ENCODE assay signal across 23 mouse cellular contexts in the genomic region with DNA sequence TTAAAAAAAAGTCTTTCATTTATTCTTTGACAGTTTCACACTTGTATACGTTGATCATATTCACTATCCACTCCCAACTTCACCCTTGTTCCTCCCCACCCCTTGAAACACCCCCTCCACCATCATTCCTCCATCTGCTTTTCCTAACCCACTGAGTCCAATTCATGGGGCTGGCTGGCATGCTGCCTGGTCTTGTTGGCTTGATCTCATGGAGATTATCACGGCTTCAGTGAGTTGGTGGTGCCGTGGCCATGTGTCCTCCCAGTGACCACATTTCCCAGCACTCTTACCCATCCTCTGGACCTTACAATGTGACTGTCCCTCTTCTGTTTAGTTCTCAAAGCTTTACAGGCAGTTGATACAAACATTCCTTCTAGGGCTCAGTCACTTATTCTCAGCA.
DNase-seq lines count a peak whose midpoint lies in the region; ATAC-seq and TF ChIP-seq lines count a peak whose summit lies in the region.
"Had no signal": no experiment of that assay in that cellular context is flagged by ENCODE, and none has a peak within 500 bp of the region (broad histone marks: within the 10 kb centered on the region; RNA-seq: fewer than 3 reads in every experiment).

No protein-coding gene starts in this region.

- peak; percentile 72 for DNase-seq in hindbrain, postnatal 0 days (ENCODE audit: low spot score)
- peak; percentile 89 for DNase-seq in brain, adult 2 months (ENCODE audit: low read depth, low spot score)
- DNase-seq in cerebellum, adult 11-12 months: peak; percentile 78
- DNase-seq in cerebellum, postnatal 14 days: peak; percentile 97
- DNase-seq in adrenal gland, postnatal 10 days: no peak
- no peak for DNase-seq in thymus, postnatal 0 days (ENCODE audit: low spot score)
- DNase-seq: adrenal gland, postnatal 36 days; gastrocnemius, postnatal 10 days; heart, adult 18-20 months; heart, postnatal 36 days; kidney, postnatal 4 days; retina, postnatal 1 day; thymus, postnatal 25 days had no signal

- 39% methylated on average over 3 of the region's 3 CpGs for WGBS in hindbrain, postnatal 0 days
- WGBS in hindbrain, embryonic 16.5 days: 63% methylated on average over 3 of the region's 3 CpGs

- TF ChIP-seq CTCF in hindbrain, postnatal 0 days (IDR thresholded peaks at IDR 0.05; ENCODE audit: low read depth): no peak

- H3K9me3 ChIP-seq in hindbrain, postnatal 0 days (ENCODE audit: low read length): no peaks in the 10 kb centered on the region
- H3K9me3 ChIP-seq in hindbrain, embryonic 16.5 days (ENCODE audit: control insufficient read depth, low read length): no peaks in the 10 kb centered on the region
- H3K9me3 ChIP-seq: embryonic facial prominence, embryonic 13.5 days; heart, embryonic 13.5 days; kidney, embryonic 15.5 days; liver, embryonic 15.5 days had no signal

- H3K4me2 ChIP-seq in hindbrain, postnatal 0 days (ENCODE audit: low read depth, low read length): no peak overlapping the region
- H3K4me2 ChIP-seq in hindbrain, embryonic 16.5 days (ENCODE audit: low read length): no peak overlapping the region
- H3K4me2 ChIP-seq: embryonic facial prominence, embryonic 13.5 days; heart, embryonic 13.5 days; hindbrain, embryonic 14.5 days; kidney, embryonic 15.5 days; limb, embryonic 13.5 days; liver, embryonic 15.5 days; midbrain, embryonic 12.5 days had no signal

- no peak overlapping the region for H3K4me3 ChIP-seq in hindbrain, postnatal 0 days (ENCODE audit: low read length)
- H3K4me3 ChIP-seq in hindbrain, embryonic 16.5 days (ENCODE audit: low read length): no peak overlapping the region
- H3K4me3 ChIP-seq: embryonic facial prominence, embryonic 13.5 days; heart, embryonic 13.5 days; kidney, embryonic 15.5 days; limb, embryonic 13.5 days; liver, embryonic 15.5 days; midbrain, embryonic 12.5 days had no signal

- no peaks in the 10 kb centered on the region for H3K36me3 ChIP-seq in hindbrain, postnatal 0 days (ENCODE audit: insufficient read depth, low read length)
- H3K36me3 ChIP-seq in hindbrain, embryonic 16.5 days (ENCODE audit: control insufficient read depth, insufficient read depth, low read length): no peaks in the 10 kb centered on the region
- H3K36me3 ChIP-seq: embryonic facial prominence, embryonic 13.5 days; heart, embryonic 13.5 days; kidney, embryonic 15.5 days; limb, embryonic 13.5 days; liver, embryonic 15.5 days; midbrain, embryonic 12.5 days had no signal

- ATAC-seq in hindbrain, postnatal 0 days: no peak
- ATAC-seq in hindbrain, embryonic 16.5 days: no peak
- ATAC-seq: intestine, embryonic 16.5 days had no signal

- no peak overlapping the region for H3K27ac ChIP-seq in hindbrain, postnatal 0 days
- no peak overlapping the region for H3K27ac ChIP-seq in hindbrain, embryonic 16.5 days (ENCODE audit: low read depth, low read length)
- H3K27ac ChIP-seq: embryonic facial prominence, embryonic 13.5 days; heart, embryonic 13.5 days; hindbrain, embryonic 14.5 days; kidney, embryonic 15.5 days; limb, embryonic 13.5 days; liver, embryonic 15.5 days; macrophage; midbrain, embryonic 12.5 days had no signal

- no peak overlapping the region for H3K9ac ChIP-seq in hindbrain, postnatal 0 days (replicated peaks; ENCODE audit: low read length)
- H3K9ac ChIP-seq in hindbrain, embryonic 16.5 days (ENCODE audit: low read depth, low read length): no peak overlapping the region
- H3K9ac ChIP-seq: embryonic facial prominence, embryonic 13.5 days; heart, embryonic 13.5 days; hindbrain, embryonic 14.5 days; kidney, embryonic 15.5 days; limb, embryonic 13.5 days; liver, embryonic 15.5 days; midbrain, embryonic 12.5 days had no signal

- no peaks in the 10 kb centered on the region for H3K27me3 ChIP-seq in hindbrain, postnatal 0 days (ENCODE audit: insufficient read depth, low read length)
- H3K27me3 ChIP-seq in hindbrain, embryonic 16.5 days (replicated peaks; ENCODE audit: control insufficient read depth, insufficient read depth, low read length): no peaks in the 10 kb centered on the region
- H3K27me3 ChIP-seq: embryonic facial prominence, embryonic 13.5 days; heart, embryonic 13.5 days; kidney, embryonic 15.5 days; limb, embryonic 13.5 days; midbrain, embryonic 12.5 days had no signal

- H3K4me1 ChIP-seq in hindbrain, postnatal 0 days (ENCODE audit: insufficient read depth, low read length): no peaks in the 10 kb centered on the region
- no peaks in the 10 kb centered on the region; the same call in 1 of the 2 replicates for H3K4me1 ChIP-seq in hindbrain, embryonic 16.5 days (ENCODE audit: control insufficient read depth, insufficient read depth, low read depth, low read length)
- H3K4me1 ChIP-seq: embryonic facial prominence, embryonic 13.5 days; kidney, embryonic 15.5 days; midbrain, embryonic 12.5 days had no signal

Comparison
In these comparisons a context has a peak if more than half of its experiments do, and no peak if none do; other contexts are left out.
1. DNase-seq: peak in hindbrain, postnatal 0 days (single experiment), brain, adult 2 months (single experiment), cerebellum, adult 11-12 months (single experiment) and cerebellum, postnatal 14 days (2 of 2); none in adrenal gland, postnatal 10 days (single experiment) and thymus, postnatal 0 days (single experiment).